ENCODE assay signal across 1 mouse cellular context in genomic region chr1:171328244-171328643, GRCm38 (mm10).
TF ChIP-seq lines count a peak whose summit lies in the region.

No protein-coding gene starts in this region.

TF ChIP-seq in MEL, 35 proteins besides CTCF, POLR2A, EP300 and RAD21 (continued from another document):
- TF ChIP-seq POLR2AphosphoS5 (IDR thresholded peaks at IDR 0.05; ENCODE audit: borderline replicate concordance, low read depth, low read length) (no peak), TCF12 (IDR thresholded peaks at IDR 0.05; ENCODE audit: low read depth, low read length) (no peak), MAFK (IDR thresholded peaks at IDR 0.05; ENCODE audit: borderline replicate concordance, low read depth, low read length) (no peak), HCFC1 (IDR thresholded peaks at IDR 0.05; ENCODE audit: low read depth, low read length) (no peak), UBTF (IDR thresholded peaks at IDR 0.05; ENCODE audit: borderline replicate concordance, insufficient read depth, low read depth, low read length) (no peak), BHLHE40 (IDR thresholded peaks at IDR 0.05; ENCODE audit: borderline replicate concordance, low read depth, low read length) (no peak), KAT2A (conservative IDR thresholded peaks at IDR 0.05; ENCODE audit: low read depth, low read length) (no peak), ZNF384 (IDR thresholded peaks at IDR 0.05; ENCODE audit: low read depth, low read length) (no peak), MAZ (IDR thresholded peaks at IDR 0.05; ENCODE audit: low read depth, low read length) (no peak), RCOR1 (IDR thresholded peaks at IDR 0.05; ENCODE audit: low read depth, low read length) (no peak)
TF ChIP-seq in MEL: peak in this region for 0.
